Mouse (Mus musculus): ENCODE results near the gene S100a1.

DNA sequence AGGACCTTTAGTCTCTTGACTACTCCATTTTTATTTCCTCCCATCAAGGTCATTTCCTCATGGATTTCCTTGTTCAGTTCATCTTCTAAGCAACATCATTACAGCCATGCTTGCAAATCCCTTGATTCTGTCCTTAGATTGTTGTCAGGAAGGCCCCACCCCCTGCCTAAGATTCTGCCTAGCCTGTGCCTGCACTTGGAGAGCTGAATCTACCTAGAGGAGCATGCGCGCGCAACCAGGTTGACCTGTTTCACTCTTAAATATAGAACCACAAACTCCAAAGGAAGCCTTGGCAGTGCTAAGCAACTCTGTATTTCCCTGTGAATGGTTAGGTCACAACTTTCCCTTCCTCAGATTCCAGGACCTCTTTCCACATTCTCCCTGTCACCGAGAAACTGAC, 3.5 kb upstream of the S100a1 start:
- TF ChIP-seq POLR2A (IDR thresholded peaks at IDR 0.05; ENCODE audit: insufficient read depth, low read depth, low read length): no peak
- no peak for TF ChIP-seq CTCF (IDR thresholded peaks at IDR 0.05; ENCODE audit: insufficient read depth, low read depth, low read length)

Data from olfactory bulb, adult 2 months (tissue).